In genomic region chr11:102268520-102269244, GRCm38 (mm10) we compare ENCODE assay signal across 15 mouse cellular contexts. TPM values are rescaled to one million over a fixed set of nuclear protein-coding genes. Genes with fewer than 3 reads are reported as not detected.
A peak's percentile ranks its signal among the peaks of the same experiment; 100 is the strongest.
DNase-seq lines count a peak whose midpoint lies in the region; ATAC-seq and TF ChIP-seq lines count a peak whose summit lies in the region.
"Had no signal": no experiment of that assay in that cellular context is flagged by ENCODE, and none has a peak within 500 bp of the region (broad histone marks: within the 10 kb centered on the region; RNA-seq: fewer than 3 reads in every experiment).

TSS of gene Asb16 (plus strand) at chr11:102268743.

- WGBS in heart, embryonic 15.5 days: 83% methylated on average over 12 of the region's 12 CpGs
- WGBS in heart, adult 2 months: 79% methylated on average over 12 of the region's 12 CpGs
- 81% methylated on average over 12 of the region's 12 CpGs for WGBS in stomach, embryonic 16.5 days
- 88% methylated on average over 12 of the region's 12 CpGs for WGBS in stomach, postnatal 0 days

- H3K4me1 ChIP-seq in heart, embryonic 15.5 days (replicated peaks): peaks cover 19% of the 10 kb centered on the region
- H3K4me1 ChIP-seq in heart, adult 2 months (ENCODE audit: control insufficient read depth, insufficient read depth, low read length): no peaks in the 10 kb centered on the region; the same call in 1 of the 2 replicates
- peaks cover 4% of the 10 kb centered on the region; the same call in 1 of the 2 replicates for H3K4me1 ChIP-seq in stomach, embryonic 16.5 days (ENCODE audit: control insufficient read depth, insufficient read depth, low read length)
- H3K4me1 ChIP-seq in stomach, postnatal 0 days (replicated peaks; ENCODE audit: control insufficient read depth, insufficient read depth): no peaks in the 10 kb centered on the region

- H3K79me2 ChIP-seq in heart, adult 2 months (replicated peaks; ENCODE audit: control insufficient read depth, insufficient read depth, low read length): no peaks in the 10 kb centered on the region

- no peak for TF ChIP-seq CTCF in heart, adult 2 months (IDR thresholded peaks at IDR 0.05)
- TF ChIP-seq CTCF in stomach, postnatal 0 days (IDR thresholded peaks at IDR 0.05; ENCODE audit: low read depth): no peak

- intact Hi-C loops in heart, adult 2 months (cut with DNase I): loop anchor here (5.0 kb wide), 1 partner anchor 111 kb away; the partner anchor contains the start of gene Tmem101

- ATAC-seq in heart, embryonic 15.5 days (replicated peaks; ENCODE audit: insufficient number of reproducible peaks, insufficient read depth, low FRiP score, low read depth): no peak
- no peak for ATAC-seq in stomach, embryonic 16.5 days (ENCODE audit: insufficient read depth, low FRiP score)
- ATAC-seq in stomach, postnatal 0 days (ENCODE audit: low FRiP score, low TSS enrichment): no peak

- no peak for TF ChIP-seq EP300 in heart, adult 2 months (IDR thresholded peaks at IDR 0.05; ENCODE audit: insufficient read depth, low read depth, low read length)
- TF ChIP-seq EP300 in stomach, postnatal 0 days (optimal IDR thresholded peaks at IDR 0.05): no peak

- no peaks in the 10 kb centered on the region for H3K36me3 ChIP-seq in heart, embryonic 15.5 days
- no peaks in the 10 kb centered on the region for H3K36me3 ChIP-seq in heart, adult 2 months (ENCODE audit: control insufficient read depth, insufficient read depth, low read length)
- H3K36me3 ChIP-seq in stomach, embryonic 16.5 days (ENCODE audit: control insufficient read depth, insufficient read depth, low read length): no peaks in the 10 kb centered on the region
- no peaks in the 10 kb centered on the region for H3K36me3 ChIP-seq in stomach, postnatal 0 days (ENCODE audit: control insufficient read depth, insufficient read depth, low read length)
- H3K36me3 ChIP-seq: embryonic facial prominence, embryonic 15.5 days; forebrain, embryonic 12.5 days had no signal

- DNase-seq in heart, adult 2 months: no peak
- DNase-seq in stomach, postnatal 0 days (ENCODE audit: low spot score): no peak
- no peak for DNase-seq in gastrocnemius, postnatal 4 days (ENCODE audit: low spot score in 2 of 2)
- no peak for DNase-seq in cerebellum, adult 11 months
- DNase-seq in layer of hippocampus, adult 8-10 months (ENCODE audit: low spot score in 2 of 2): no peak
- DNase-seq: adrenal gland, adult 8-10 months; B cell, adult 2 months; cerebellum, adult 9-10 months; thymus, postnatal 36 days had no signal

- no peaks in the 10 kb centered on the region for H3K9me3 ChIP-seq in heart, embryonic 15.5 days (replicated peaks)
- H3K9me3 ChIP-seq in stomach, embryonic 16.5 days (replicated peaks; ENCODE audit: control insufficient read depth, low read length): no peaks in the 10 kb centered on the region
- no peaks in the 10 kb centered on the region for H3K9me3 ChIP-seq in stomach, postnatal 0 days (ENCODE audit: control insufficient read depth, low read length)
- H3K9me3 ChIP-seq: embryonic facial prominence, embryonic 15.5 days; forebrain, embryonic 12.5 days had no signal

- TF ChIP-seq POLR2A in heart, adult 2 months (IDR thresholded peaks at IDR 0.05; ENCODE audit: insufficient read depth, low read depth, low read length): no peak

- peak within 1 kb of the TSS; percentile 34; the same call in 1 of the 2 replicates for H3K4me2 ChIP-seq in heart, embryonic 15.5 days
- H3K4me2 ChIP-seq in stomach, embryonic 16.5 days (ENCODE audit: low read depth, low read length): no peak within 1 kb of the TSS
- no peak within 1 kb of the TSS for H3K4me2 ChIP-seq in stomach, postnatal 0 days (replicated peaks; ENCODE audit: low read depth)
- H3K4me2 ChIP-seq: forebrain, embryonic 12.5 days had no signal

- no peak within 1 kb of the TSS for H3K9ac ChIP-seq in heart, embryonic 15.5 days
- H3K9ac ChIP-seq in heart, adult 2 months (ENCODE audit: low read depth, low read length): no peak within 1 kb of the TSS
- 0 out of 2 replicates have a peak within 1 kb of the TSS, but pooled peaks have one; percentile 55 for H3K9ac ChIP-seq in stomach, embryonic 16.5 days (ENCODE audit: low read length)
- H3K9ac ChIP-seq in stomach, postnatal 0 days (ENCODE audit: low read length): no peak within 1 kb of the TSS
- H3K9ac ChIP-seq: embryonic facial prominence, embryonic 15.5 days; forebrain, embryonic 12.5 days had no signal

- H3K27ac ChIP-seq in heart, embryonic 15.5 days: 0 out of 2 replicates have a peak within 1 kb of the TSS, but pooled peaks have one; percentile 22
- no peak within 1 kb of the TSS for H3K27ac ChIP-seq in heart, adult 2 months
- H3K27ac ChIP-seq in stomach, embryonic 16.5 days (ENCODE audit: low read length): no peak within 1 kb of the TSS
- H3K27ac ChIP-seq in stomach, postnatal 0 days (replicated peaks): no peak within 1 kb of the TSS
- H3K27ac ChIP-seq: embryonic facial prominence, embryonic 15.5 days; forebrain, embryonic 12.5 days; kidney, postnatal 0 days had no signal

- H3K27me3 ChIP-seq in heart, embryonic 15.5 days: no peaks in the 10 kb centered on the region
- H3K27me3 ChIP-seq in heart, adult 2 months (ENCODE audit: control insufficient read depth, insufficient read depth, low read length): no peaks in the 10 kb centered on the region
- H3K27me3 ChIP-seq in stomach, embryonic 16.5 days (ENCODE audit: control insufficient read depth, insufficient read depth, low read length): no peaks in the 10 kb centered on the region
- H3K27me3 ChIP-seq in stomach, postnatal 0 days (ENCODE audit: control insufficient read depth, insufficient read depth, low read length): no peaks in the 10 kb centered on the region
- H3K27me3 ChIP-seq: embryonic facial prominence, embryonic 15.5 days had no signal

- H3K4me3 ChIP-seq in heart, embryonic 15.5 days: no peak within 1 kb of the TSS
- H3K4me3 ChIP-seq in heart, adult 2 months: no peak within 1 kb of the TSS
- no peak within 1 kb of the TSS for H3K4me3 ChIP-seq in stomach, embryonic 16.5 days (replicated peaks; ENCODE audit: low read length)
- H3K4me3 ChIP-seq in stomach, postnatal 0 days (ENCODE audit: low read depth, low read length): no peak within 1 kb of the TSS
- H3K4me3 ChIP-seq: embryonic facial prominence, embryonic 15.5 days; forebrain, embryonic 12.5 days had no signal

RNA-seq across cellular contexts. Expression of gene Asb16, which starts in this region (rescaled TPM):
- 0.05 and 0.06 TPM in 2 replicates for polyA plus RNA-seq in heart, embryonic 15.5 days (2015; fragmentation: Nextera tagmentation; extraction: Ambion mirVana)
- total RNA-seq in heart, adult 2 months (2021): 1 to 10 TPM in 1 of 2 experiments, under 1 TPM in 1; 0.89 to 1.1 TPM
- 0.70 and 0.74 TPM in 2 replicates for polyA plus RNA-seq in heart, adult 2 months (2012; rRNA removed)
- polyA plus RNA-seq in stomach, embryonic 16.5 days (2015; fragmentation: Nextera tagmentation; extraction: Ambion mirVana): 0.12 TPM in 1 of 2 replicates, not detected in the other
- 0.04 TPM in 1 of 2 replicates, not detected in the other for polyA plus RNA-seq in stomach, postnatal 0 days (2015; fragmentation: Nextera tagmentation; extraction: Ambion mirVana)
- total RNA-seq in gastrocnemius, postnatal 4 days (2021): 10 to 100 TPM; 25.7 to 31.1 TPM
- 1 to 10 TPM; 2.1 to 2.4 (median 2.2) TPM for total RNA-seq in layer of hippocampus, adult 8-10 months (2022)
- total RNA-seq: hematopoietic stem cell, adult 5-6 weeks had no signal
- polyA plus RNA-seq: forebrain, embryonic 12.5 days; kidney, postnatal 0 days had no signal

Comparison
In these comparisons a context has a peak if more than half of its experiments do, and no peak if none do; other contexts are left out.
1. RNA of gene Asb16 (total RNA-seq): 25.7 to 31.1 TPM in gastrocnemius, postnatal 4 days; 2.1 to 2.4 TPM in layer of hippocampus, adult 8-10 months and 0.89 to 1.1 TPM in heart, adult 2 months; every median in the first group is over 4 times any median in the second.